Mouse (Mus musculus) hematopoietic stem cell, adult 5-6 weeks (primary cell): ENCODE data around the gene Snapc3. TPM values are rescaled to one million over a fixed set of nuclear protein-coding genes. Genes with fewer than 3 reads are reported as not detected.
A peak's percentile ranks its signal among the peaks of the same experiment; 100 is the strongest.
"Not testable (repeated sequence)": the region's sequence is repeated elsewhere in the genome, so short reads cannot be mapped to it uniquely, and the experiment has no call there.

ENCODE experiments used
- ATAC-seq, 2 experiments: fragments of 125-278 bp in 1 of 2; replicated peaks in 1 of 2; 2 replicates each; pipeline ENCODE4 v1.8.0; 2016 to 2017; ENCODE audit warnings: inconsistent platforms in 2 of 2, mild to moderate bottlenecking in 2 of 2, moderate number of reproducible peaks in 2 of 2, low read depth in 1 of 2, moderate TSS enrichment in 1 of 2; ENCODE audit not compliant: low FRiP score in 2 of 2, poor library complexity in 2 of 2, severe bottlenecking in 2 of 2, insufficient read depth in 1 of 2, low TSS enrichment in 1 of 2
- total RNA-seq: library from RNA; stranded (forward); fragments of 172-1452, 232-1000 nt; gene quantifications from 2 replicates; pipeline ENCODE4 v1.2.3, GENCODE M21; 2017

Snapc3 gene
- total RNA-seq, 1 experiment from 2014 or later = 53.6 TPM

DNA sequence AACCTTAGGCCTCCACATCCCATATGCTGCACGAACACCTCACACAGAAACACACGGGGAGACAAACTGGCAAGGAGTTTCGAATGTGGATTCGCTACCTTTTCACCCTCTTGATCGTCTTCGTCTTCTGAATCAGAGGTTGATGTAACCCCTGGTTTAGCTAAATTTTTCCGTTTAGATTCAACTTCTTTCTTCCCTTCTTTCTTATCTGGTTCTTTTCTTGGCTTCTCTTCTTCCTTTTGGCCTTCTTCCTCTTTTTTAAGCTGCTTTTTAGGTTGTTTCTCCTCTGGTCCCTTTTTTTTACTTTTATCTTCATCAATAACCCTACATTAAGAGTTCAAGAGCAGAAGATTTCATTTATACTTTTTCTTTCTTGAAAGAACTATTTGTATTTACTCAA lies 47.3 kb downstream of the Snapc3 start:
- no peak for ATAC-seq

- no peak for ATAC-seq
Measured at GRCm38 (mm10) chr4:83467615-83468014, 50.1 kb downstream of the Snapc3 start.

- ATAC-seq = no peak
Measured at GRCm38 (mm10) chr4:83468208-83468607, 50.7 kb downstream of the Snapc3 start.

- no peak for ATAC-seq
Measured at GRCm38 (mm10) chr4:83485250-83485649, 67.7 kb downstream of the Snapc3 start.

GRCm38 (mm10) chr4:83485735-83486116 lies 68.2 kb downstream of the Snapc3 start:
- ATAC-seq = peak; percentile 87 to 88

- ATAC-seq = peak; percentile 89 to 93
Measured at GRCm38 (mm10) chr4:83486117-83486901, 68.8 kb downstream of the Snapc3 start, which contains the start of gene Psip1. Gene Psip1, minus strand, starts transcription at chr4:83486459.

GRCm38 (mm10) chr4:83489121-83489520 lies 71.6 kb downstream of the Snapc3 start:
- no peak for ATAC-seq

DNA sequence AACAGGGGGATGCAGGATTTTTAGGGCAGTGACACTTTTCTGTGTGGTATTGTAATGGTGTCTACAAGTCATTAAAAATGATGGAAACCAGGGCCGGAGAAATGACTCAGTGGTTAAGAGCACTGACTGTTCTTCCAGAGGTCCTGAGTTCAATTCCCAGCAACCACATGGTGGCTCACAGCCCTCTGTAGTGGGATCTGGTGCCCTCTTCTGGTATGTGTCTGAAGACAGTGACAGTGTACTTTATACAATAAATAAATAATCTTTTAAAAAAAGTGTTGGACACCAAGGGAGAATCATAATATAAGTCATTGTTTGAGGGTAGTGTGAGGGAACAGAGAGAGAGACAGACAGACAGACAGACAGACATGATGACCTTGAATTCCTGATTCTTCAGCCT lies 75.6 kb downstream of the Snapc3 start:
- no peak for ATAC-seq

DNA sequence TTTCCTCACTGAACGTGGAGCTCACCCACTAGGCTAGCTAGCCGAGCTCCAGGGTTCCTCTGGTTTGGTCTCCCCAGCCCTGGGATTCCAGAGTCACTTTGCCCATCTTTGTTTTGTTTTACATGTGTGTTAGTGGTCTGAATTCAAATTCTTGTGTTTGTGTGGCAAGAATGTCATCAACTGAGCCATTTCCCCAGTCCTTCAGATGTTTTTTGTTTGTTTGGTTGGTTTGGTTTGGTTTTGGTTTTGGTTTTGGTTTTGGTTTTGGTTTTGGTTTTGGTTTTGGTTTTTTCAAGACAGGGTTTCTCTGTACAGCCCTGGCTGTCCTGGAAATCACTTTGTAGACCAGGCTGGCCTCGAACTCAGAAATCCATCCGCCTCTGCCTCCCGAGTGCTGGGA lies 79.5 kb downstream of the Snapc3 start:
- not testable (repeated sequence) for ATAC-seq

DNA sequence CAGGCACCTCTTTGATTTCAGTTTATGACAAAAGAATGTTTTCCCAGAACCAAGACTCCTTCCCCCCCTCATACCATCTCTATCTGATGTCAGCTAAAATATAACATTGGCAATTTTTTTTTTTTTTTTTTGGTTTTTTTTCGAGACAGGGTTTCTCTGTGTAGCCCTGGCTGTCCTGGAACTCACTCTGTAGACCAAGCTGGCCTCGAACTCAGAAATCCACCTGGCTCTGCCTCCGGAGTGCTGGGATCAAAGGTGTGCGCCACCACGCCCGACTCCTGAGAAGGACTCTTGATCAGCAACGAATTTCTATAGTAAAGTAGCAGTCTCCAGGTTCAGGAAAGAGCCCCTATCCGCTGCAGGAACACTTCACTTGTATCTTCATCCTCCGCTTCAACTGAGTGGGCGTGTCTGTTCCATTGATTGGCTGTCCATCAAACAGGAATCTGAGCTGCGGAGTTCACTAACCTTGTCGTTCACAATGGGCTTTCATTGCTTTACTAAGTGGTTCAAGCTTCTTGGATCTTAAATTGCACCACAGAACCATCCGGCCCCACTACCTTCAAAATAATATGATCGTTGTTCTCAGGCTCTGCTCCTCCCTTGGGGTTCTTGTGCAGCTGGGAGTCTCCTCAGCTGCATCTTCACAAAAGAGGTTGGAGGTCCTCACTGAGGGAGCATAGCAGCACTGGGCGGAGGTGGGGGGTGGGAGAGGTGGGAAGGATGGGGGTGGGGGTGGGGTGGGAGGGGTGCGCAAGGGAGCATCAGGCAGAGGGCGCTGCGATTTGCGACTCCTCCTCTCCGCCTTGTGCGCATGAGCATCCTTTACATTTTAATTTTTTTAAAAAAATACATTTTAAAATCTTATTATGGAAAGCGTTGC lies 82.9 kb downstream of the Snapc3 start:
- ATAC-seq = no peak

DNA sequence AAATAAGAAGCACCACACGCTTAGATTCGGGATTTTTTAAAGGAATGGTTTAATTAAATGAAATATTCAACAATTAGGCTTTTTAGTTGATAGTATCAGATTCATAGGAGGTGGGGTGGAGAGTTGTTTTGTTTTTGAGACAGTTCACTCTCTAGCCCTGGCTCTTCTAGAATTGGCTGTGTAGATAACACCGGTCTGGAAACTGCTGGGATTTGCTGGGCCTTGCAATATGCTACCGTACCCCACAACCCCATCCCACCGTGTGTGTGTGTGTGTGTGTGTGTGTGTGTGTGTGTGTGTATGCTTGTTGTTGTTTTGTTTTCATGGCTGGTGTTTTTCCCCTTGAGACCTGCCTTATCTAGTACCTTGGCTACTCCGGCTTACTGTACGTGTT lies 83.5 kb downstream of the Snapc3 start:
- ATAC-seq = no peak

DNA sequence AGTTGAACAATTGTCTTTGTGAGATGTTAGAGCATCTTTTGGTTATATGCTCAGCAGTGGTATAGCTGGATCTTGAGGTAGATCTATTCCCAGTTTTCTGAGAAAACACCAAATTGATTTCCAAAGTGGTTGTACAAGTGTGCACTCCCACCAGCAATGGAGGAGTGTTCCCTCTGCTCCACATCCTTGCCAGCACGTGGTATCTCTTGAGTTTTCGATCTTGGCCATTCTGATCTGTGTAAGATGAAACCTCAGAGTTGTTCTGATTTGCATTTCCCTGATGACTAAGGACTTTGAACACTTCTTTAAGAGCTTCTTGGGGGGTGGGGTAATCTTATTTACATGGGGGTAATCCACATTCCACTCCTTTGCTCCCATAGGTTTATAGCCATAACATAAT lies 92.1 kb downstream of the Snapc3 start:
- no peak for ATAC-seq

GRCm38 (mm10) chr4:83511083-83511482 lies 93.6 kb downstream of the Snapc3 start:
- ATAC-seq = no peak

GRCm38 (mm10) chr4:83512217-83512616 lies 94.7 kb downstream of the Snapc3 start:
- 0 out of 4 replicates have a peak, but pooled peaks of 1 of the 2 experiments have one; percentile 46 for ATAC-seq

GRCm38 (mm10) chr4:83512644-83513043 lies 95.1 kb downstream of the Snapc3 start:
- no peak for ATAC-seq

DNA sequence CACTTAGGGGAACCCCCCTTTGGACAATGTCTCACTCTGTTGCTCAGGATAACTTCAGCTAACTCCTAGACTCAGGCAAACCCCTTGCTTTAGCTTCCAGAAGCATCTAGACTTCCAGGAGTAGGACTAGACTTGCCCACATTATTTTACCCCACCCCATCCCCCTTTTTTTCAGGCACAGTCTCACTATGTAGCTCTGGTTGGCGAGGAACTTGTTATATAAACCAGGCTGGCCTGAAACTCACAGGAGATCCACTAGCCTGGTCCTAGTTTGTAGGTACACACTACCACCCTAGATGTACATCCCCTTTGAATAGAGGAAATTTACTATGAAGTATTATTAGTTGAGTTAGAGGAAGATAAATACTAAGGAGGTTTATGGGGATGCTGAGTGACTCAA lies 96.7 kb downstream of the Snapc3 start:
- no peak for ATAC-seq

- peak in 1 of 2 experiments; percentile 32; a peak in 1 of 4 replicates for ATAC-seq
Measured at GRCm38 (mm10) chr4:83514976-83515669, 97.6 kb downstream of the Snapc3 start.

DNA sequence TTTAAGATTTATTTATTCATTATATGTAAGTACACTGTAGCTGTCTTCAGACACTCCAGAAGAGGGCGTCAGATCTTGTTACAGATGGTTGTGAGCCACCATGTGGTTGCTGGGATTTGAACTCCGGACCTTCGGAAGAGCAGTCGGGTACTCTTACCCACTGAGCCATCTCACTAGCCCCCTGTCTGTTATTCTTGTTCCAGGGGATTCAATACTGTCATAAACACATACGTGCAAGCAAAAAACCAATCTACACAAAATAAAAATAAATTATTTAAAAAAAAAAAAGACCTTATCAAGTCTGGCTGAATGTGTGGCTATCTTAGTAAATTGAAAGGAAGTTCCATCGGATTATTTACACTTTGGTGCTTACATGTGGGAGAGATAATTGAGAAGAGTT lies 98.6 kb downstream of the Snapc3 start:
- not testable (repeated sequence) for ATAC-seq
